Mouse (Mus musculus) cerebellum, adult (tissue): ENCODE data around the gene Immp2l.
A peak's percentile ranks its signal among the peaks of the same experiment; 100 is the strongest.
"Not testable (repeated sequence)": the region's sequence is repeated elsewhere in the genome, so short reads cannot be mapped to it uniquely, and the experiment has no call there.

Source experiments
- ATAC-seq: cut with Nextera tagmentation; 2 replicates; pipeline ENCODE4 v1.9.2; 2017; ENCODE audit warnings: mild to moderate bottlenecking, moderate library complexity, mixed read lengths; ENCODE audit not compliant: insufficient number of reproducible peaks, low FRiP score, low TSS enrichment

Immp2l gene

DNA sequence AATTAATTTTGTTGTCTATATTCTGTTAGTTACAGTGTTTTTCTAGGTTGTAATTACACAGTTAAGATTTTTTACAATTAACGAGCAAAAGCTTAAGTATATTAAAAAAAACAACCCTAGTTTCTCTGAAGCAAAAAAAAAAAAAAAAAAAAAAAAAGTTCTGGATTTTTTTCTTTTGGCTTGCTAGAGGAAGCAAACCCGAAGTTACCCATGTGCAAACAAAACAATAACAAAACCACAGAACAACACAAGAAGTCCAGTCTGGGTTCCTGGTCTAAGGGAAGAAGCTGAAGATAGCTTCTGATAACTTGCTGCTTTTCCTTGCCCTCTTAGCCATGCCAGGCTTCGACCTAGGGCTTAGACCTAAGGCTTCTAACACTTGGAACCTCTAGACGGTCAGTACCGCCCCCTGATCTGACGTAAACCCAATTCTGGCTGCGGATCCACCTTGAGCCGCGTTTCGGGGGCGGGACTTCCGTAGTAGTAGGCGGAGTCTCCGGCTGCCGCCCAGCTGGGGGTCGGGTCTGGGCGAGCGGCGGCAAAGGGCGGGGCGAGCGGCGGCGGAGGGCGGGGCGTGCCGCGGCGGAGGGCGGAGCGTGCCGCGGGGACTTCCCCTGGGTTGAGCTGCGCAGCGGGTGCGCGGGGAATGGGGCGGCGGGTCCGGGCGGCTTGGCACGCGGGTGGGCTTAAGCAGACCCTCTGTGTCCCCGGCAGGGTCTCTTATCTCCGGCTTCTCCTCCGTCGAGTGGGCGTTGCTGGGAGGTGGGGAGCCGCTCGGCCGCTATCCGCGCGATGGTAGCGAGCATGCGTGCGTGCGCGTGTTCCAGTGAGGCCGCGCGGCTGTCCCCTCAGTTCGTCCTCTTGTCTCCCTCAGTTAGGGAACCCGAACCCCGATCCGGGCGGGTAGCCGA is at the start of gene Immp2l:
Immp2l (plus strand) TSS at position 580 of the 911 bp plus-strand sequence.
- ATAC-seq = peak; percentile 90

DNA sequence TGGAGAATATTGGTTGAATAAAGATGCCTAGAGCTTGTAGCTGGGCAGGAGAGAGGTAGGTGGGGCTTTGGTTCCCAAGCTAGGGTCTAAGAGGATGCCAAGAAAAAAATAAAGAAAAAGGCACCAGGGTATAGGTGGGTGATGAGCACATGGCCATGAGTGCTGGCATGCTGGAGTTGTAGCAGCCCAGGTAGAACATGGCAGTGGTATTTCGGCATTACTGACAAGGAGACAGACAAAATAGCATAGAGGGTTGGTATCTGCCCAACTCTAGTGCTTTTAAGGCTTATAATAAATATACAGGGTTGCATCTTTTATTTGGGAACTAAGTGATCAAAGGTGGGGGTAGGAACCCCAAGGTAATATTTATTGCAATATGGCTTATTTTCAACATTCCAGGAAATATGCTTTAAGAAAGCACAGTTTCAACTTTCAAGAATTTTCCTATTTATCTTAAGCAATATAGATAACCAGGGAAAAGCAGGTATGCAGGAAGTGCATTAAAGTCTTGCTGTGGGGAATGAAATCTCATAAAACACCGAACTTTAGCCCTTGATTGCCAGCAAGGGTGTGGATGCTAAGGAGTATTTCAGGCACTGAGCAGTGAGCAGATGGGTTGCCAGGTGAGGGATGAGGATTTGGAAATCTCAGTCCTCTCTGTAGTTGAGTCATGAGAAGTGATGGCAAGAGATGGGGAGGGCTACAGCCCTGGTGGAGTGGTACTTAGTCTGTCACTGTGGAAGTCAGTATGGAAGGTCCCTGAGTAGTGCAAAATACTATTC is 45.0 kb upstream of the Immp2l start:
- no peak for ATAC-seq

GRCm38 (mm10) chr12:40979716-40980115 is 44.2 kb upstream of the Immp2l start:
- ATAC-seq = no peak

DNA sequence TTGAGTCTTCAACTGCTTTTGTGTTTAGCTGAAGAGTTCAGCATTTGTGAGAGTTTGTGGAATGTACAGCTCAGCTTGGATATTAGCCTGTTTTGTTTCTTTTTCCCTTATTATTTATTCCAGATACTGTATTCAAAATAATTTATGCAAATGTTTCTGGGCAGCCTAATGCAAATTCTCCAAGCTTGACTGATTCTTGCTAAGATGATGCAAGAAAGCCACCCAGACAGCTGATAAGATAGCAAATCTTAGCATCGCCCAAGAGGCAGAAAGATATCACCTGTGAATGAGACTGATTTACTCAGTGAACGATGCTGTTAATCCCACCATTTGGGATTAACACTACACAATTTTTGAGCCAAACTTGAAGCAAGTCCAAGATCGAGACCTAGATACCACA is 43.7 kb upstream of the Immp2l start:
- ATAC-seq = no peak

DNA sequence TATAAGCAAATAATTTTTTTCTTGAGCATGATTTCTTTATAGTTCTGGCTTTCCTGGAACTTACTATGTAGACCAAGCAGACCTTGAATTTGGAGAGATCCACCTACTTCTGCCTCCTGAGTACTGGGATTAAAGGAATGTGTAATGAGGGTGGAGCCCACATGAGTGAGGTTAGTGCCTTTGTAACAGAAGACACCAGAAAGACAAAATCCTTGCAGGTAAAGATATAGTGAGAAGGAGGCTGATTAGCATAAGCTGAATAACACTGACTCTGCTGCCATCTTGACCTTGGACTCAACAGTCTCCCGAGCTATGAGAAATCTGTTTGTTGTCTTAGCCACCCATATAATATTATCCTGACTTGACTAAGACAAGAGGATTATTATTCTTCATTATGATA is 40.9 kb upstream of the Immp2l start:
- ATAC-seq = no peak

DNA sequence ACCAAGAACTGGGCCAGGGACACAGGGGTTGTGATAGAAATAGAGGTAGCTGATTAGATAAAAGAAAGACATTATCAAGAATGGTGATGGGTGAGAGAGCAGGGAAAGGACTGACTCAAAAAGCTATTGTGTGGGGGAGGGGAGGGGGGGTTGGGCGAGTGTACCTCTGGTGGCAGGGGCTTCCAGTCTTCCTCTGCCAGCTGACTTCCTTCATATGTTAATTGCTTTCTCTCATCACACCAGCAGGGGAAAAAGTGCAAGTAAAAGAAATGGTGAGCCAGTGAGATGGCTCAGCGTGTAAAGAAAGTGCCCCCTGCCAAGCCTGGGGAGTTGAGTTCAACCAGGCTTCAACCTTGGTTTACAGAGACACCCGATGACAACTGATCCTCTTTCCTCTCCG is 39.2 kb upstream of the Immp2l start:
- no peak for ATAC-seq

DNA sequence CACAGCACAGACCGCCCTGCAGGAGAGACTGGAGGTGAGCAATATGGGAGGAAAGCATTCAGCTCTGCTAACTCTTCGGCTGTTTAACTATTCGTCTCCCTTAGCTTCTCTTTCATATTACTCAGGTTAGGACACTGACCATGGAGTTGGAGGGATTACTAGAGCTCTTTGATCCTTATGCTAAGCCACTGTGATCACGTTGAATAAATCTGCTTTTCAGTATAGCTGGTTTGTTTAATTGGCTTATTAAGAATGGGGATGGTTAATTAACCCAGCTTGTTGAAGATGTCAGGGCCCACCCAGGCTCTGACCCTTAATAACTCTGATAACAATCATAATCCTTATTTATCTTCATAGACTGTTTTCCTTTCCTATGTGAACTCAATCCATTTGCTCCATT is 38.1 kb upstream of the Immp2l start:
- ATAC-seq = no peak

GRCm38 (mm10) chr12:40988311-40989065 is 35.4 kb upstream of the Immp2l start:
- ATAC-seq = no peak

- no peak for ATAC-seq
Measured at GRCm38 (mm10) chr12:40991647-40992046, 32.2 kb upstream of the Immp2l start.

DNA sequence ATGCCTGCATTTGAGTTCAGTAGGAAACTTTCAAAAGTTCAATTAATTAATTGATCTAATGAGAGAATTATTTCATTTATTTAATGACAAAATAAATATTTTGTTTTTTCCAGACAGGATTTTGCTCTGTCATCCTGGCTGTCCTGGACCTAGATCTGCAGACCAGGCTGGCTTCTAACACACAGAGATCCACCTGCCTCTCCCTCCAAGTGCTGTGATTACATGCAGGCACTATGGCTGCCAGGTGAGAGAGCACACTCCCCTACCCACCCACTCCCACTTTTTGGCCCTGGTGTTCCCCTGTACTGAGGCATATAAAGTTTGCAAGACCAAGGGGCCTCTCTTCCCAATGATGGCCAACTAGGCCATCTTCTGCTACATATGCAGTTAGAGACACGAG is 31.7 kb upstream of the Immp2l start:
- ATAC-seq = not testable (repeated sequence)

DNA sequence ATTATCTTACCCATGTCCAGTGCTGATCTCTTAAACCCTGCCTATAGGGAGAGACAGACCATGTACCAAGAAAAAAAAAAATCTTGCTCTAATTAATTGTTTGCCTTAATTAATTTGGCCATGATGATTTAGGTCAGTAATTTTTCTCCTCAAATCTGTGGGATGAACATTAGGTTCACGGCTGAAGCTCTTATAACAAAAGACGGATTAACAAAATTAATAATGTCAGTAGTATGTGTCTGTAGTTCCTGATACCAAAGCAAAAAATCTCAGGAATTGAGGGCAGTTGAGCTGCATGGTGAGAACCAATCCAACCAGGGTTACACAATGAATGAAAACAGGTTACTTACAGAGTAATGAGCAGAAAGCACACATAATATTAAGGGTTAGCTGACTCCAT is 29.0 kb upstream of the Immp2l start:
- ATAC-seq = no peak

- no peak for ATAC-seq
Measured at GRCm38 (mm10) chr12:40995618-40996370, 28.1 kb upstream of the Immp2l start.

DNA sequence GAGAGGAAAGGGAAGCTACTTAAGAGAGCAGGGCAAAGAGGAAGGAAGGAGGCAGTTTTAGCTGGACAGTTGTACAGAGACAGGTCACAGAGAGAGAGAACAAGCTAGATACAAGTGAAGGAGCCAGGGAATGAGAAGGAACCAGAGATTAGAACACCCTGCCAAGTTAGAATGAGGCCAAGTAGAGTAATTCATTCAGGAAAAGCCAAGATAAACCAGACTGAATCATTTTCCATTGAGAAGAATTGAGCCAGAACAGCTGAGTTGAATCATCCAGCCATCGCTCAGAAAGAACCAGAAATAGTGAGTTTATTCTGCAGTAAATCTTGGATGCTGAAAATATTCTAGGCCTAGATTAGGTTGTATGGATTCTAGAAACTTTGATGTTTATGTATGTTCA is 1.4 kb upstream of the Immp2l start:
- no peak for ATAC-seq

GRCm38 (mm10) chr12:41024512-41024911 is 622 bp downstream of the Immp2l start:
- ATAC-seq = peak; percentile 8; the same call in 1 of the 2 replicates

GRCm38 (mm10) chr12:41027485-41027884 is 3.6 kb downstream of the Immp2l start:
- no peak for ATAC-seq

- ATAC-seq = no peak
Measured at GRCm38 (mm10) chr12:41031119-41031518, 7.2 kb downstream of the Immp2l start.

DNA sequence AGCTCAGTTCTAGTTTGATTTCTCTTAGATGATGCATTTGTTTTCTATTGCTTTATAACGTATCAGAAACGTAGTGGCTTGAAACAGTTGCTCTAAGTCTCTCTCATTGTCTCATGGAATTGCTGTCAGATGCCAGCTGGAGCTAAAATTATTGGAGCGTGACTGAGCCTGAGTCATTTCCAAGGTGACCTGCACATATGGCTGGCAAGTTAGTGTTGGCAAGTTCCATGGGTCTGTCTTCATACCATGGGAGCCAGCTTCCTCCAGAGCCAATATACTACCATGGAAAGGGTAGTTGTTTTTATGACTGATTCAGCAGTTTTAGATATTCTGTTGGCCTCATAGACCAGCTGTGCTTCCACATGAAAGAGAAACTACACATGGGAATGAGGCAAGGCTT is 9.3 kb downstream of the Immp2l start:
- peak; percentile 96 for ATAC-seq

GRCm38 (mm10) chr12:41039834-41040233 is 15.9 kb downstream of the Immp2l start:
- ATAC-seq = no peak

- ATAC-seq = no peak
Measured at GRCm38 (mm10) chr12:41041737-41042136, 17.8 kb downstream of the Immp2l start.
